Mouse (Mus musculus) brain, embryonic 18.5 days (tissue): ENCODE measurements around the gene Vsig2.

Source experiments
- DNase-seq: peaks from one replicate; pipeline ENCODE4 v3.0.0-alpha.2; 2012; ENCODE audit warnings: low read depth, low spot score

The Vsig2 gene

GRCm38 (mm10) chr9:37539170-37540025, at the start of gene Vsig2:
Gene Vsig2, plus strand, starts transcription at chr9:37539255.
- DNase-seq, result no peak

DNA sequence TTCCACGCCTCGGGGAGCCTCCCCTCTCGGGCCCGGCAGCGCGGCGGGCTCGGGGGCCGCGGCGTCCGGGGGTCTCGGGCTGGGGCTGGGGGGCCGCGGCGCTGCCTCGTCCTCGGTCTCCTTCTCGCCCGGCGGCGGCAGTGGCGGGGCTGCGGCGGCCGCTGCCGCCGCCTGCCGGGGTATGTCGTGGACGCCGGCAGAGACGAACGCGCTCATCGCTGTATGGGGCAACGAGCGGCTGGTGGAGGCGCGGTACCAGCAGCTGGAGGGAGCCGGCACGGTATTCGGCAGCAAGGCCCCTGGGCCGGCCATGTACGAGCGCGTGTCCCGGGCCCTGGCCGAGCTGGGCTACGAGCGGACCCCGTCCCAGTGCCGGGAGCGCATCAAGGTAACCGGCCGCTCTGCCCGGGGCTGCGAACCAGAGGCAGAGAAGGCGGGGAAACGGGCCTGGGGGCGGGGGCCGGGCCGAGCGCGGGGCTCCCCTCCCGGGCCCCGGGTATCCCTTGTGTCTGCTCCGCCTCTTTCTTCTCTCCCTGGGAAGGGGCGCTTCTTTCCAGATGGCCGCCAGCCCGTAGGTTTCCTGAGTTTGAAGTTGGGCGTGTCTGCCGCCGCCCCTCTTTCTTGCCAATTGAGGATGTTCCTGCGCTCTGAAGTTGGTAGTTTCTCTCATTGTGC, 49.5 kb upstream of the Vsig2 start:
- DNase-seq, result no peak

DNA sequence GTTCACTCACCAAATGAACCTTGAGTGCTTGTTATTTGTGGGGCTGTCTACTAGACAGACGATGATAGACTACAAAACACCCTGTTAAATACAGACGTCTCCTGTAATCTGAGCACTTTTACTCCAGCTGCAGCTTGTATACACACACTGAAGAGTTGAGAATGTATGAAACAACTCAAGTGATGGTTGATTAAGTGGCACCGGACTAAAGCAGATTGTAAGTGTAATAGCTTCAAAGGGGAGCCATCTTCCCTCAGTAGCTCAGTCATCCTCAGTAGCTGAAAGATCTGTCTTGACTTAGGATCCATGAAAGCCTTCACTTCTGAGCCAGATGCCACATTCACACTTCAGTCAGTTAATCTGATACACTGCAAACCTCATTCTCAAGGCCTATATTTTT, 43.3 kb upstream of the Vsig2 start:
- no peak for DNase-seq

GRCm38 (mm10) chr9:37496325-37496724, 42.7 kb upstream of the Vsig2 start:
- DNase-seq, result no peak

GRCm38 (mm10) chr9:37500201-37500600, 38.9 kb upstream of the Vsig2 start:
- DNase-seq, result no peak

- DNase-seq, result no peak
Measured at GRCm38 (mm10) chr9:37501170-37501569, 37.9 kb upstream of the Vsig2 start.

DNA sequence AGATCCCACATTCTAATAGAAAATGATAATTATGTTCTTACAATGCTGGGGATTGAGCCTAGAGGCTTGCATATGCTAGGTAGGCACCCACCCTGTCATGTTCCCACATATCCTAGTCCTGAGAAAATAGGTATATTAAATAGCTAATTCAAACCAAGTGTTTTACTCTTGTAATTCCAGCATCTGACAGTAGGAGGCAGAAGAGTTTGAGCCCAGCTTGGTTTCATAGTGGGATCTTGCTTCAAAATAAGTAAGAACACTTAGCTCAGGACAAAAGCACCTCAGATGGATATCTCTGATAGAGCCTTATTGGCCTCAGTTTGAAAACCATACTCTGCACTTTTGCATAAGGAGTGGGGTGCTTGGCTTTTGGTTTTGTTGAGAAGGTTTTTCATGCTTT, 34.7 kb upstream of the Vsig2 start:
- no peak for DNase-seq

- no peak for DNase-seq
Measured at GRCm38 (mm10) chr9:37506023-37506422, 33.0 kb upstream of the Vsig2 start.

DNA sequence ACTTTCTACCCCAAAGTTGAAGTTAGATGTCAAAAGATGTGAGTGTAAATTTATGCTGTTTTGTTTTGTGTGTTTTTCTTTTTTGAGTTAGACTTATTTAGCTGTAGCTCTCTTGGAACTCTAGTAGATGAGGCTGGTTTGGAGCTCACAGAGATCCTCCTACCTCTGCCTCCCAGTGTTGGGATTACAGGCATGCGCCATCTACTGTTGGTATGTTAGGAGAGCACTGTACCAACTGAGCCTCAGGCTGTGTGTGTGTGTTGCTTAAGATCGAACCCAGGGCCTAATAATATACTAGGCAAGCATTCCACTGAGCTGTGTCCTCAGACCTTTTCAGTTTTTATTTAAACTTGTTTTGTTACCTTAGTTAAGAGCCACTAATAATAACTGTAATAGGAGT, 27.0 kb upstream of the Vsig2 start:
- DNase-seq, result no peak

GRCm38 (mm10) chr9:37514456-37514855, 24.6 kb upstream of the Vsig2 start:
- DNase-seq, result no peak

- no peak for DNase-seq
Measured at GRCm38 (mm10) chr9:37517467-37517866, 21.6 kb upstream of the Vsig2 start.

DNA sequence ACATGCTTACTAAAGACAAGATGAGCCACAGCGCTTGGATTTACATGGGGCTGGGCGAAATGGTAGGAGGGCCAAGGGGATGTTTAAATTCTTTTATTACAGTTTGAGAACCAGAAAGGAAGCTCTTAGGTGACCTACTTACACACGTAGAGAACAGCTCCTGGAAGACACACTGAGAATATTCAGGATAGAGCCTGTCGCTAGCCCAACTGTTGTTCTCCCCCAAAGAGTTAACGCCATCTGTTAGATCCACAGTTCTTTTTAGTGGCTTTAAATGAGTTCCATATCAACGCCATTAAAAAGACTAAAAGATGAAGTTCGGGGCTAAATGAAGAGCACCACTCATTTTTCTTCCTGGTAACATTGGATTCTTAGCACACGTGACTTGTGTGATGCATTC, 20.1 kb upstream of the Vsig2 start:
- DNase-seq, result no peak

GRCm38 (mm10) chr9:37519995-37520394, 19.1 kb upstream of the Vsig2 start:
- DNase-seq, result no peak

- no peak for DNase-seq
Measured at GRCm38 (mm10) chr9:37525461-37525860, 13.6 kb upstream of the Vsig2 start.

- DNase-seq, result no peak
Measured at GRCm38 (mm10) chr9:37526443-37527395, 12.3 kb upstream of the Vsig2 start.

GRCm38 (mm10) chr9:37527396-37528224, 11.4 kb upstream of the Vsig2 start, which contains the start of gene Esam:
Gene Esam, plus strand, starts transcription at chr9:37528078.
- DNase-seq, result no peak

- DNase-seq, result no peak
Measured at GRCm38 (mm10) chr9:37528225-37528970, 10.7 kb upstream of the Vsig2 start.

- no peak for DNase-seq
Measured at GRCm38 (mm10) chr9:37530031-37530887, 8.8 kb upstream of the Vsig2 start.
